Mouse (Mus musculus): ENCODE measurements around the gene Zfp219. TPM values are rescaled to one million over a fixed set of nuclear protein-coding genes. Genes with fewer than 3 reads are reported as not detected.

Zfp219 gene
- total RNA-seq, 2 experiments from 2014 or later, result 11.3 to 17.0 TPM

DNA sequence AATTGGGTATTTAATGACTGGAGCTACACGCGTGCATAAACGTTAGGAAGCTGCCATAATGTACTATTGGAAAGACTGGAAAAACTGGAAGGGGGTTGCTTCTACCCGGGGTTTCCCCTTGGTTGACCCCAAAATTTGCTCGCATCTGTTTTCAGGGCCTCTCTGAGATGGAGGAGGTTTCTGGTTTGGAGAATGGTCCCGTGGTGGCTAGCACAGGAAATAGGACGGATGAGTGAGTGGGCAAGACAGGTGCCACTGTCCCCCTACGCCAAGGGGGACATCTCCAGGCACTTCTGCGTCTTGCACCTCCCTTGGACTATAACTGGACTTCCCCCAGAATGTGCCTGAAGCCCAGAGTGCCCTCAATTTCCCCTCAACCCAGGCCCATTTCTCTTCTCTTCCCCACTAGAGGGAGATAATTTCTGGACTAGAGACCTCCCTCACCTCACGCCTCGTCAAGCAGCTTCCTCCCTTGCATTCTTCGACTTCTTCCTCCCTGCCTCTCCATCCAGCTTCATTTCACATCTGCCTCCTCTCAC, 1.4 kb downstream of the Zfp219 start:
- peak; percentile 29 for ATAC-seq (replicated peaks; ENCODE audit: poor library complexity, severe bottlenecking)

DNA sequence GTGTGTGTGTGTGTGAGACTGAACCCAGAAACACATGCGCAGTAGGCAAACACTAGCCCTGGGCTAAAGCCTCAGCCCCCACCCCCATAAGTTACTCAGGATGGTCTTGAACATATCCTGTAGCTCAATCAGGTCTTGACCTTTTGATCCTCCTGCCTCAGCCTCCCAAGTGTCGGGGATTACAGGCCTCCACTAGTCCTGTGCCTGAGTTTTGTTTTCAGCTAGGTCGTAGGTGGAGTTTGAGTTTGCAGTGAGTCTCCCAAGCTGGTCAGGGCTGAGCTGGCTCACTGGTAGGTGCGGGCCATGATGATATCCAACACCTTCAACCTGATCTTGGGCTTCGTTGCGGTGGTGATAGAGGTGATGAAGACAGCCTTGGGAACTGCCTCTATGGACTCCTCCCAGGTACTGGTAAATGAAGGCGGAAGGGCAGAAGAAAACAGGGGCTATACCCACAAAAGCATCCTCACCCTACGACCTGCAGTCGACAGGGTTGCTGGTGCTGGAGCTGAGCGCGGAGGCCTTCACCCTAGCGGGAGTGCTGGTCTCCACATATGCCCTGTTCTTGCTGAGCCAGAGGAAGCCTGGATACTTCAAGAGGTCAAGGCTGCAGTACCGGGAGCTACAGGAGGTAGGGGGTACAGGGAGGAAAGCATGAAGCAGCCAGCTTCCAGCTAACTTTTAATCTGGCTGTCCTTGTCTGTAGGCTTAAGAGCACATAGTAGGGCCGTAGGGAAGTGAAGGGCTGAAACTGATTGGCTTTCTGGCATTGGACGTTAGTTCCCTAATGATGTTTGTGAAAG, 2.1 kb downstream of the Zfp219 start:
- no peak for ATAC-seq (replicated peaks; ENCODE audit: poor library complexity, severe bottlenecking)

DNA sequence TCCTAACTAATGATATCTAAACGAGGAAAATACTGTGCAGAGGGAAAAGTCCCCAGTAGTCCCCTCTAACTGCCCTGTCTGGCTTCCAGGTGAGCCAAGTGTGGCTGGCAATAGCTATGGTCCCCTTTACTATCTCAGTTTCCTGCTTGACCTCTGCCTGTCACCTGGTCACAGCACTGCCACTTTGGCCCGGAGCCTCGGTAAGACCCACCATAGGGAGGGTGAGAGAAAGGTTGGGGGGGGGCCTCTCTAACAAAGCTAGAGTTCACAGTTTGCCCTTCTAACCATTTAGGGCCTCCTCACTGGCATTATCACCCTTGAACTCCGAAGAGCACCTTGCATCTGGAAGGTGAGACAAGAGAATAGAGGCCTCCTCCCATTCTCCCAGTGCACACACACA, 2.9 kb downstream of the Zfp219 start:
- ATAC-seq (replicated peaks; ENCODE audit: poor library complexity, severe bottlenecking), result no peak

DNA sequence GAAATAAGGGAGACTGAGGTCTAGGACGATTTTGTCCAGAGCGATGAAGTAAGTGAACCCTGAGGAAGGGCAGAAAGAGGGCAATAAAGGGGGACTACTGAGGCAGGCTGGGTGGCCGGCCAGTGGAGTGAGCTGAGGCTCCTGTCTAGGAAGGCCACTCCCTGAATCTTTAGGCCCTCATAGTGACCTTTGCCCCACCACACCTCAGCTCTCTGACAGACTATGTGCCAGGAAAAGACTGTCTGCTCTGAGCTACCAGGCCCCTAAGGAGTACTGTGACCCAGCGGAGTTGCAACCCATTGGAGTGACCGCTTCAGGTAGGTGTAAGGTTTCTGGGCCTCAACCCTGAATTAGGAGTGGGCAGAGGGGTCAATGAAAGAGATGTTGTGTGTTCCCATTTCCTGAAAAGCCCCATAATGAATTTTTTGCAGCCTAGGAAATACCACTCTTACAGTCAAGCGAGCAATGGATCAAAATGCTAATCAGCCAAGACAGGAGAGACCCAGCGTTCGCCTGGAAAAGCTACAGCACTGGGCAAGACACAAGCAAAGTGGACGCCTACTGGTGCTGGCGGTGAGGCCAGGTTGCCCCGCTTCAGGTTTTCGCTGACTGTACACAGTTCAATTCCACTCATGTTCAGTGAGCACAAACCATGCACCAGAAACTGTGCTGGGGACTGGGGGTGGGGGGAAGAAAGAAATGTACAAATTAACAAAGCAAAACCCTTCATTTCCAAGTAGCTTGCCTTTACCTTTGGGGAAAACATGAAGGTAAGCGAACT, 3.7 kb downstream of the Zfp219 start:
- ATAC-seq (replicated peaks; ENCODE audit: poor library complexity, severe bottlenecking), result no peak

DNA sequence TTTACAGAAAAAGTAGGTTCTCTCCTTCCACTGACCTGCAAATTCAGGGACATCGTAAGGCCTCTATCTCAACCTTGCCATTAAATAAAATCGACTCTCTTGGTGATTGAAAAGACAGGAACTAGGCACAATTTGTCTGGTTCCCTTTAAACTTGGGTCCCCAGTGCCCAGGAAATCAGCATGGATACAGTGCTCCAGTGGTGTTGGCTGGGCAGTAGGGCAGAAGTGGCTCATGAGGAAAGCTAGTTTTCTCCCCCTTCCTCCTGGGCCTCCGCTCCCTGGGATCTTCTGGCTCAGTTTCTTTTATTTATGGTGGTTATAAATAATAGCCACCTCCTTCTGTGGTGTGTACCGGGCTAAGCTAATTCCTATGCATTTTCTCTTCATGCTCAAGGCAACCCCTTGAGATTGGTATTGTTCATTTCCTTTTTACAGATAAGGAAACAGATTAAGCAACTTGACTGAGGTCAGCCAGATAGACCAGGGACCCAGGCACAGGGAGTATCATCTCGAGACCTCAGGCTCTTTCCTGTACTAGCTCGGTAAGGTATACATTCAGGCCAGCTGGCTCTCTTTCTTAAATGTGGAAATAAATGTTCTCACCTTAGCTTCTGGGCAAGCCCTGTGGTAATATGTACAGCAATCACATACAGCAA, 5.0 kb downstream of the Zfp219 start, which contains the start of gene Tmem253:
Gene Tmem253, plus strand, starts transcription at position 214 of the 656 bp plus-strand sequence.
- peak; percentile 21 for ATAC-seq (replicated peaks; ENCODE audit: poor library complexity, severe bottlenecking)

DNA sequence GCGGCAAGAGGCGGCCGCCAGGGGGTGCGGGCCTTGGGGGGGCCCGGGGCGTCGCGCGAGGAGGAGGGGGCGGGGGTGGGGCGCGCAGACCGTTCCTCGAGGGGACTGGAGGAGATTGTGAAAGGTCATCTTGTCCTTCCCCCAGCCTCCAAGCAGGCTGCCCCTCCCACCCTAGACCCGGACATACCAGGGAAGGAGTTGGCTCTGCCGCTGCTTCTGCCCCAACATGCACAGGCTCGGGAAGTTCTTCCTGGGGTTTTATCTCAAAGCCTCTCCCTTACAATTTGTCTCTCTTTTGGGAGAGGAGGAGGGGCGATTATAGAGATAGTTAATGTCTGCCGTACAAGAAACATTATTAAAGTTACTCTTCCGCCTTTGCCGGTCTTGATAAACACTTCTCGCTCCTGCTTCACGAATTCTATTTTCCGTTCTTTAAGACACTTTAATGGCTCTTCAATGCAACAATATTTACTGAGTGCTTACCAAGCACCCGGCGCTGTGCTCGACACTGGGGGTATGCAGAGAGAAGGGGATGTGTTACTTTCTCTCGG, 5.7 kb downstream of the Zfp219 start:
- peak; percentile 61 for ATAC-seq (replicated peaks; ENCODE audit: poor library complexity, severe bottlenecking)

DNA sequence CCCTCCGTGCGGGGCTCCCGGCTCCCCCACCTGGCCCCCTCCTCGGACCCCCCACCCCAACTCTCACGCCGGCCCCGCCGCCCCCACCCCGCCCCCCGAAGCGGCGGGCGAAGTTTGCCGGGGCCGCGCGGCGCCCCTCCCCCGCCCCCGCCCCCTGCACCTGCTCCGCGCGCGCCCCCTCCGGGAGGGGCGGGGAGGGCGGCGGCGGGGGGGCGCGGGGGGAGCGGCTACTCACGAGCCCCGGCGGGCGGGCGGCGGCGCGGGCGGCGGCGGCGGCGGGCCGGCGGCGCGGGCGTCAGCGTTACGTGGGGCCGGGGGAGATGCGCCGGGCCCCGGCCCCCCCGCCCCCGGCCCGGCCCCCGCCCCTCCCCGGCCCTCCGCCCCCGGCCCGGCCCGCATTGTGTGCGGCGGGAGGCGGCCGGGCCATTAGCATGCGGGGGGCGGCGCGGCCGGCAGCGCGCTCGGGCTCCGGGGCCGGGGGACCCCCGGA, 6.2 kb downstream of the Zfp219 start:
- no peak for ATAC-seq (replicated peaks; ENCODE audit: poor library complexity, severe bottlenecking)

DNA sequence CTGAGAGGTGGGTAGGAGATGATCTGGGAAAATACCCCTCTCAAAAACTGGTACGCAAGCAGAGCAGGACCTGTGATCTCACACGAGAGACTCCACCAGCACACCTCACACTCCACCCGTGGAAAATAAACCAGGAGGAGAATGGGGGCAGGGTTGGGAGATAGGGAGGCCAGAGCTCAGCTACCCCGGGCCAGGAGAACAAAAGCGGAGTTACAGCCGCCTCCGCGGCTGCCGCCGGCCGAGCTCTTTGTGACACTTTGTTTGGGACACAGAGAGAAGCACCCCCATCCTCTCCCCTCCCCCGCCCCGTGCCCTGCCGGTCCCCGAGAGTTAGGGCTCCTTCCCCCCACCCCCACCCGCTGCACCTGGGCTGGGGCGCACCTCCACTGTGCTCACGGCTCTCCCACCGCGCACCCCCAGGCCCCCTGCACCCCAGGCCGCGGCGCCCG, 6.7 kb downstream of the Zfp219 start:
- no peak for ATAC-seq (replicated peaks; ENCODE audit: poor library complexity, severe bottlenecking)

DNA sequence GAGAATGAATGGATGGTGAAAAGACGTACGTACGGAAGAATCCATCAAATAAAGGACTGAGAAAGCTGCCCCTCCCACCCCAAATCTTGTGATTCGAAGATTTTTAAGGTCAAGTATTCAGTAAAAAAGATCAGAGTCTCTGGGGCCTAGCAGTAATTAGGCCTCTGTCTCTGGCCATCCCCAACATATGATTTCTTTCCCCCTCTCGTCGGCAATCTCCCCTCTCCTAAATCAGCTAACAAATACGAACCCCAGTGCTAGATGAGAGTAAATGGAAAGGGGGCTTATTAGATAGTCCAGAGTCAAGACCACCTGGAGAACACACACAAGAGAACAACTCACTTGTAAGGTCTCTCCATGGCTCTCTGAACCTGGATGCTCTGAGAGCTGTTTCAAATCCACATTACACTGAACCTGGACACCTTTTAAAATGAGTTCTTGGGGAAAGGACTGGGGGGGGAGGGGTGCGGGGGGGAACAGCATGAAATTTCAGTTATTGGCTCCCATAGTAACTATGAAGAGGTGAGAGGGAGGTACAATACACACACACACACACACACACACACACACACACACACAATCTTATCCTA, 7.4 kb downstream of the Zfp219 start:
- no peak for ATAC-seq (replicated peaks; ENCODE audit: poor library complexity, severe bottlenecking)

DNA sequence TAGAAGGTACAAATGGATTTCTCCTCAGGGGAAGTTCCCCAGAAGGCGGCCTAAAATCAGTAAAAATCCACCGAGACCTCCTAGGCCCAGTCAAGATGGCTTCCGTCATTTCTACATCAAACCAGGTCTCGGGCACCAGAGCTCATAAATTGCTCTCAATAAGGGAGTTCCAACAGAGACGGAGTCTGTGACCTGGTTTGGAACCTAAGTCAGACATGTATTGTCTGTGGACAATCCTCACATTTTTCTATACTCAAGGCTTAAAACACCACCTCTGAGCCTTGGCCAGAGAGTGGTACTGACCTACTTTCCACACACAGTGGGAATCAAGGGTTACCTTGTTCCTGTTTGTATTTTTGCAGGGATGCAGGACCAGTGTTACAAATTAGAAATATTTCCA, 8.0 kb downstream of the Zfp219 start:
- no peak for ATAC-seq (replicated peaks; ENCODE audit: poor library complexity, severe bottlenecking)

DNA sequence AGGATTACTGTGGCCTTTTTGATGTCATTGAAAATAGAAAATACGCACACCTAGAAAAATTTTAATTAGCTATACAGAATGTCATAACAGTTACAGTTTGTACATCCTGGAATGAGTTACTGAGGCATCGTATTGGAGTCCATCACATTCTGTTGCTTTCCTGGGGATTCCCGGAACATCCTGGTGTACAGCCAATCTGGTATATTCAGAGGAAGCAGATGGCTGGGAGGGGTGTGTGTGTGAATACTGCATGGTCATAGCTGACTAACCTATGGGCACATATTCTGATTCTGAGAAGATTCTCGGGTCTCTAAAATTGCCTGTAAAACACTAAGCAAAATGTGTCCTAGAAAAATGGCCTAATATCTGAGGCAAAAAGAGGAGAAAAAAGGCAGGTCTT, 8.4 kb downstream of the Zfp219 start:
- no peak for ATAC-seq (replicated peaks; ENCODE audit: poor library complexity, severe bottlenecking)

DNA sequence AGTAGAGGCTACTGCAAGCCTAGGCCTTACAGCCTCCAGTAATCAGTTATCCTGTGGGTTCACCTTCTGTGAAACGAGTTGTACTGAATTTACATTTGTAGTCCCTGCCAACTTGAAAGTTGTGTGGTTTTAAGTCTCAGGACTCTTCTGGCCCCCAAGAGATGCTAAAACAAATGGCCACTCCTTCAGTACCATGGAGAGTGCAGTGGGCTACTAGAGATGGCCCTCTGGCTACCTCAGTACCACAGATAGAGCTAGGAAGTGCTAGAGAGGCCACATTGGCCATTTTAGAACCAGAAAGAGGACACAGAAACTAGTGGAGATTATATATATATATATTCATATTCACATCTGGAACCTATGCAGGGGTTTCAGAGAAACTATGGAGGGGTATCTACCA, 8.8 kb downstream of the Zfp219 start:
- ATAC-seq (replicated peaks; ENCODE audit: poor library complexity, severe bottlenecking), result no peak

DNA sequence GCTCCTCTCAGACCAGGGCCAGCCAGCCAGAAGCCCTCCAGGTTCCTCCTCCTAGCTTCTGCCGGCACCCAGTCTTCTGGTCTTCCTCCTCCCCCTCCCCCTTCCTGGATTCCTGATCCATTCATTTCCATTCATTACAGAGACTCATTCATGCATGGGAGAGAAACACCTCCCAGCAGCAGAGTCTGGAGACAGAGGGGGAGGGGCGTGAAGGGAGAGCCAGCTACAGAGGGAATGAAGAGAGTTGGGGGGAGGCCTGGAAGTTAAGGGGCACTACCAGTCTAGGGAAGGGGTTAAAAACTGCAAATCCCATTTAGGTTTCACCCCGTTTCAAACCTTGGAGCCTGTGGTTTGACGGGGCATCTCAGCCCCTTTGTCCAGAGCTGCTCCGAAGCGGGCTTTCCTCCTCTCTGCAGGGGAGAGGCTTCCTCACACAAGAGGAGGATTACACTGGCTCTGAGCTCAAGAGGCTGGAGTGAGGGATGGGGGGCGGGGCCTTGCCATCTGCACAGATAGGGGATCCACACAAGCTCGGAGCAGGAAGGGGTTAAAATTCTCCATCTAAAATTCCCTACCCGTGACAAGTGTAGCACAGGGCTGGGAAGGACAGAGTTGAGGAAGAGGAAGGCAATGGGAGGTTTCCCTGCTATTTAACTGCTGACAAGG, 10.0 kb downstream of the Zfp219 start:
- no peak for ATAC-seq (replicated peaks; ENCODE audit: poor library complexity, severe bottlenecking)

DNA sequence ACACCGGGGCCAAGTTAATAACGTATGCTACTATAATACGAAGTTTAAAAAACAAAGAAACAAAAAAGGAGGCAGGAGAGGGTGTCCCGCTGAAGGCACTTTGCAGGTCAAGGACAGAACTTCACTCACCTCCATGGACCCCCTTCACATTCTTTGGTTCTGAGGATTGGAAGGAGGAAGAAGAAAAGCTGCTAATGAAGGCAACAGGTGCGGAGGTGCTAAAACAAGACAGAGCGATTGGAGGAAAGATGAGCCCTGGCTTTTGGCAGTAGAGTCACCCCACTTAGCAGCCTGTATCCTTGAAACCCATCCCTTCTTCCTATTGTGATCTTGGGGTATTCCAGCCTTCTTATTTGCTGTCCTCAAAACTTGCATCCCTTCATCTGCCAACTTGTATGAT, 10.7 kb downstream of the Zfp219 start:
- no peak for ATAC-seq (replicated peaks; ENCODE audit: poor library complexity, severe bottlenecking)

DNA sequence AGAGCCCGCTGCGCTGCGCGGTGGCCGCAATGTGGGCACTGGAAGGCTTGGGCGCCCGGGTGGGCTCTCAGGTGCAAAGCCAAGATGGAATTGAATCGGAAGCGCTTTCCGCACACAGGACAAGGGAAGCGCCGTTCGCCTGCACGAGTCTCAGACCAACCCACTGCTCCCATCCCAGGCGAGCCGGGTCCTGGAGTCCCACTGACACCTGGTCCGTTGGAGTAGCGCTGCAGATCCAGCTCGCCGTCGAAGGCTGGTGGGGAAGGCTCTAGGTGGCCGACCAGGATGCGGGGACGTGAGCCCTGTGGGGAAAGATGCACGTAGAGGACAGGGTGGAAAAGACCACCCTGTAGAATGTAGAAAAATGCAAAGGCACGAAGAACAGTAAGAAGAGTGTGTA, 11.2 kb downstream of the Zfp219 start:
- ATAC-seq (replicated peaks; ENCODE audit: poor library complexity, severe bottlenecking), result no peak

DNA sequence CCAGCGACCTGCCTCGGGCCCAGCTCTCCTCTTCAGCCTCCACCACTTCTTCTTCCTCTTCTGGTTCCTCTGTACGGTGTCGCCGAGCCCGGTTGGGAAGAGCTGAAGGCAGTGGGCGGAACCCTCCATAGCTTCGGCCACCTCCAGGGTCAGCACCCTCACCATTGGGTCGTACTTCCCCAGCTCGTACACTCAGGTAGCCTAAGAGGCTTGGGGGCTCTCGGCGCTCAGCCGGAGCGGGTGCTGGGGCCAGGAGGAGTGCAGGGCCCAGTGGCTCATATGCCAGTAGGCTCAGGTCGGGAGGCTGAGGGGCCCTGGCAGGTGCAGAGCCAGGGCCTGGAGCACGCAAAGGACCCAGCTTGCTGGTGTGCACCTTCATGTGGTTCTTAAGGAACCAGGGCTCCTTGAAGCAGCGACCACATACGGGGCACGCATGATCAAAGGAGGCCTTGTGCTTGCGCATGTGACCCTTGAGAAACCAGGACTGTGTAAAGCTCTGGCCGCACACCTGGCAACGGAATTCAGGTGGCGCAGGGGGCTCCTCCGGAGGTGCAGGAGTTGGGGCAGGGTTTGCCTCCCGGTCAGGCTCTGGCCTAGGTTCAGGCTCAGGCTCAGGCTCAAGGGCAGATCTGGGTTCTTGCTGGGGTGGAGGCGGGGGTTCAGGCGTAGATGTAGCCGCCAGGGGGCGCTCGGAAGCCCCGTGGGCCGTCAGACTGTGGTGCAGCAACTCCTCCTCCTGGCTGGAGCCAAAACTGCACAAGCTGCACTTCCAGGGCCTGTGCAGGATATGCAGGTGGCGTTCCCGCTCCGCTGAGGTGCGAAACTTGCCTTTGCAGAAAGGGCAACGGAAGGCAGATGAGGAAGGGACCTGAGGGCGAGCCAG, 12.0 kb downstream of the Zfp219 start:
- ATAC-seq (replicated peaks; ENCODE audit: poor library complexity, severe bottlenecking), result peak; percentile 85

DNA sequence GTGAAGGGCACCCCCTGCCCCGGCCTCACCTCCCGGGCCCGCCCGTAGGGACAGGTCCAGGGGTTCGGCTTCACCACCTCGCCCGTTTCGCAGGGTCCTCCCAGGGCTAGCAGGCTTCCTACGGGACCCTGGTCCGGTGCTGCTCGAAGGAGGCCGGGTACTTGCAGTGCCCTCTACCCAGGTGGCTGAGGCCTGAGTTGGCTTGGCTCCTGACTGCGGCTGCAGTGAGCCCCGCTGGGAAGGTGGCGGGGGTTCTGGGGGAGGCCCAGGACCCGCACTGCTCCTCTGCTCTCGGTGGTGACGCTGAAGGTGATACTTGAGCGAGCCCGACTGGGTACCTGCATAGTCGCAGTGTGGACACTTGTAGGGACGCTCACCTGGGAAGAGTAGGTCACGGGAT, 13.8 kb downstream of the Zfp219 start:
- no peak for ATAC-seq (replicated peaks; ENCODE audit: poor library complexity, severe bottlenecking)

DNA sequence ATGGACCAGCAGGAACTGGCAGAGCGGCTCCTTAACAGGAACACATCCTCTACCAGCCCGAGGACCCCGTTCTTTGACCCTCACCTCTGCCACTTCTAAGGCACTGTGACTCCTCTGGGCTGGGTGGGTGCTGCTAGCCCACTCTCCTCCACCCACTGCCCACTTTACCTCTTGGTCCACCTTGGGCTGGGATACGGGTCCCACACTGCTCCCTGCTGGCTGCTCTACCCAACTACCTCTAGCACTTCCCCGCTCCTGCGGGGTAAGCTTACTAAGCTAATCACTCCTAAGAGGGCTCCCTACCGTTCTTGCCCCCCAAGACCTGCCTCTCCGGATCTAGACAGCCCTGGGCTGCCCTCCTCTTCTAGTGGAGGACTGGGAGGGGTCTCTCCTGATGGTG, 14.3 kb downstream of the Zfp219 start:
- no peak for ATAC-seq (replicated peaks; ENCODE audit: poor library complexity, severe bottlenecking)
